Mouse (Mus musculus) liver, adult 2 months (tissue): ENCODE measurements at regions not wholly inside any gene's neighbourhood (a gene's known extent, or its start where the extent isn't known, plus 50 kb on each side); places are given as distances from the start of the nearest gene placed in this dataset.
A peak's percentile ranks its signal among the peaks of the same experiment; 100 is the strongest.

Experiments
- DNase-seq: peaks from one replicate; pipeline ENCODE4 v3.0.0-alpha.2; 2011; ENCODE audit warnings: low read depth, low spot score; ENCODE audit errors: extremely low read depth
- H3K27ac ChIP-seq: fragments of 200-500 bp; replicated peaks from 2 replicates; pipeline ENCODE4 v1.5.1; 2012; ENCODE audit warnings: low read depth, mild to moderate bottlenecking, control low read depth, inconsistent platforms, low read length; ENCODE audit not compliant: insufficient read depth
- H3K27me3 ChIP-seq: fragments of 200-500 bp; 2 replicates; pipeline ENCODE4 v1.6.1; 2012; ENCODE audit warnings: mild to moderate bottlenecking, moderate library complexity, low read length, inconsistent platforms; ENCODE audit not compliant: control insufficient read depth, insufficient read depth
- H3K36me3 ChIP-seq: fragments of 200-500 bp; 2 replicates; pipeline ENCODE4 v1.6.1; 2012; ENCODE audit warnings: low read length, inconsistent platforms; ENCODE audit not compliant: control insufficient read depth, insufficient read depth
- H3K4me1 ChIP-seq: fragments of 200-500 bp; 2 replicates; pipeline ENCODE4 v1.6.1; 2011; ENCODE audit warnings: low read length; ENCODE audit not compliant: control insufficient read depth, insufficient read depth
- H3K4me3 ChIP-seq: fragments of 200-500 bp; 2 replicates; pipeline ENCODE4 v1.5.1; 2011; ENCODE audit warnings: low read depth, mild to moderate bottlenecking, control low read depth, low read length, moderate library complexity; ENCODE audit not compliant: insufficient read depth
- H3K79me2 ChIP-seq: fragments of 200-500 bp; 2 replicates; pipeline ENCODE4 v1.6.1; 2012; ENCODE audit warnings: inconsistent platforms, mild to moderate bottlenecking, low read length, moderate library complexity; ENCODE audit not compliant: control insufficient read depth, insufficient read depth
- H3K9ac ChIP-seq: fragments of 200-500 bp; 2 replicates; pipeline ENCODE4 v1.6.1; 2012; ENCODE audit warnings: low read depth, mild to moderate bottlenecking, control low read depth, inconsistent platforms, low read length
- CTCF ChIP-seq: fragments of 200-500 bp; IDR thresholded peaks from 2 replicates; pipeline ENCODE4 v1.5.1; 2011; ENCODE audit warnings: low read depth, low read length, control low read depth
- POLR2A ChIP-seq: fragments of 200-500 bp; IDR thresholded peaks from 2 replicates; pipeline ENCODE4 v1.6.1; 2011; ENCODE audit warnings: low read length, control low read depth; ENCODE audit not compliant: insufficient read depth; ENCODE audit errors: extremely low read depth
- WGBS: fragments of 180-500 bp; shearing (Covaris S2); methylation state at CpG from one replicate; pipeline ENCODE4 v1.1.7; 2018; 5-methylcytosine and 5-hydroxymethylcytosine counted together

GRCm38 (mm10) chr1:108024705-108025104, 434.9 kb downstream of the Serpinb8 start:
- peak; percentile 79 for DNase-seq
- no peak overlapping the region for H3K27ac ChIP-seq
- H3K4me3 ChIP-seq, result no peak overlapping the region
- no peaks in the 10 kb centered on the region for H3K36me3 ChIP-seq
- TF ChIP-seq CTCF (no peak), POLR2A (no peak)
- 22% methylated on average over 1 of the region's 1 CpGs for WGBS
- H3K9ac ChIP-seq, result no peak overlapping the region
- no peaks in the 10 kb centered on the region for H3K79me2 ChIP-seq
- no peaks in the 10 kb centered on the region for H3K4me1 ChIP-seq
- no peaks in the 10 kb centered on the region for H3K27me3 ChIP-seq

- no peak overlapping the region for H3K27ac ChIP-seq
- H3K4me3 ChIP-seq, result no peak overlapping the region
- no peak for DNase-seq
- H3K36me3 ChIP-seq, result no peaks in the 10 kb centered on the region
- H3K79me2 ChIP-seq, result no peaks in the 10 kb centered on the region
- no peaks in the 10 kb centered on the region; the same call in 1 of the 2 replicates for H3K4me1 ChIP-seq
- no peaks in the 10 kb centered on the region for H3K27me3 ChIP-seq
- no peak overlapping the region for H3K9ac ChIP-seq
- TF ChIP-seq POLR2A, result no peak
- no peak for TF ChIP-seq CTCF
Observed at GRCm38 (mm10) chr1:108026461-108026860, 436.7 kb downstream of the Serpinb8 start.

- Histone ChIP-seq H3K27ac (no peak overlapping the region), H3K9ac (no peak overlapping the region), H3K36me3 (no peaks in the 10 kb centered on the region), H3K4me1 (no peaks in the 10 kb centered on the region), H3K4me3 (no peak overlapping the region), H3K79me2 (no peaks in the 10 kb centered on the region), H3K27me3 (no peaks in the 10 kb centered on the region)
- WGBS, result 89% methylated on average over 4 of the region's 4 CpGs
- no peak for TF ChIP-seq CTCF
- TF ChIP-seq POLR2A, result no peak
- DNase-seq, result no peak
Observed at GRCm38 (mm10) chr1:108046194-108046593, 456.4 kb downstream of the Serpinb8 start.

- no peaks in the 10 kb centered on the region for H3K4me1 ChIP-seq
- H3K9ac ChIP-seq, result no peak overlapping the region
- no peak for DNase-seq
- no peaks in the 10 kb centered on the region for H3K79me2 ChIP-seq
- TF ChIP-seq CTCF, result no peak
- no peak for TF ChIP-seq POLR2A
- no peak overlapping the region for H3K27ac ChIP-seq
- 62% methylated on average over 5 of the region's 5 CpGs for WGBS
- H3K36me3 ChIP-seq, result no peaks in the 10 kb centered on the region
- H3K4me3 ChIP-seq, result no peak overlapping the region
- no peaks in the 10 kb centered on the region for H3K27me3 ChIP-seq
Observed at GRCm38 (mm10) chr1:108046857-108047714, 457.3 kb downstream of the Serpinb8 start.

- no peaks in the 10 kb centered on the region for H3K79me2 ChIP-seq
- no peaks in the 10 kb centered on the region for H3K4me1 ChIP-seq
- H3K27ac ChIP-seq, result no peak overlapping the region
- WGBS, result 73% methylated on average over 3 of the region's 3 CpGs
- TF ChIP-seq CTCF, result no peak
- TF ChIP-seq POLR2A, result no peak
- DNase-seq, result no peak
- H3K27me3 ChIP-seq, result no peaks in the 10 kb centered on the region
- no peaks in the 10 kb centered on the region for H3K36me3 ChIP-seq
- no peak overlapping the region for H3K9ac ChIP-seq
- no peak overlapping the region for H3K4me3 ChIP-seq
Observed at GRCm38 (mm10) chr1:108094622-108095021, 504.8 kb downstream of the Serpinb8 start.

GRCm38 (mm10) chr1:108102607-108103006, 512.8 kb downstream of the Serpinb8 start:
- Histone ChIP-seq H3K27ac (no peak overlapping the region), H3K36me3 (no peaks in the 10 kb centered on the region), H3K79me2 (no peaks in the 10 kb centered on the region), H3K4me1 (no peaks in the 10 kb centered on the region), H3K4me3 (no peak overlapping the region), H3K9ac (no peak overlapping the region), H3K27me3 (no peaks in the 10 kb centered on the region)
- no peak for DNase-seq
- TF ChIP-seq CTCF (no peak), POLR2A (no peak)
- WGBS, result 81% methylated on average over 2 of the region's 2 CpGs
